Mouse (Mus musculus): ENCODE data around the gene Cd200r3. TPM values are rescaled to one million over a fixed set of nuclear protein-coding genes. Genes with fewer than 3 reads are reported as not detected.

Cd200r3 gene
- polyA plus RNA-seq, 1 experiment from 2014 or later, result 0.21 TPM

- no peak overlapping the region for H3K9ac ChIP-seq (ENCODE audit: low read depth, low read length)
- H3K4me2 ChIP-seq, result no peak overlapping the region
- no peaks in the 10 kb centered on the region for H3K36me3 ChIP-seq (ENCODE audit: control insufficient read depth, insufficient read depth, low read length)
- no peaks in the 10 kb centered on the region for H3K9me3 ChIP-seq (replicated peaks; ENCODE audit: control insufficient read depth, low read length)
- 77% methylated on average over 2 of the region's 2 CpGs for WGBS (ENCODE audit: insufficient replicate concordance)
- H3K27ac ChIP-seq (ENCODE audit: low read depth, low read length), result no peak overlapping the region
- ATAC-seq (replicated peaks; ENCODE audit: insufficient number of reproducible peaks, low FRiP score, low TSS enrichment), result no peak
- no peaks in the 10 kb centered on the region for H3K4me1 ChIP-seq (ENCODE audit: control insufficient read depth, insufficient read depth, low read length)
- H3K27me3 ChIP-seq (ENCODE audit: control insufficient read depth, insufficient read depth, low read length), result no peaks in the 10 kb centered on the region
- no peak overlapping the region for H3K4me3 ChIP-seq (ENCODE audit: low read depth, low read length)
Observed at GRCm38 (mm10) chr16:45030796-45031195, 87.3 kb downstream of the Cd200r3 start.

Other genes starting within 250 kb of the Cd200r3 start
- 7.0 and 7.4 TPM in 2 replicates for gene Nepro, start 219.4 kb upstream of the Cd200r3 start, polyA plus RNA-seq (2014; fragmentation: Nextera tagmentation; extraction: Ambion mirVana)
- gene Gtpbp8, start 197.3 kb upstream of the Cd200r3 start, polyA plus RNA-seq (2014; fragmentation: Nextera tagmentation; extraction: Ambion mirVana), result 22.2 and 24.8 TPM in 2 replicates
- 1.9 and 2.5 TPM in 2 replicates for gene Cd200r1, start 177.9 kb upstream of the Cd200r3 start, polyA plus RNA-seq (2014; fragmentation: Nextera tagmentation; extraction: Ambion mirVana)
- gene Cd200r4, start 131.9 kb upstream of the Cd200r3 start, polyA plus RNA-seq (2014; fragmentation: Nextera tagmentation; extraction: Ambion mirVana), result 0.09 and 0.18 TPM in 2 replicates
- gene Cd200r2, start 76.6 kb upstream of the Cd200r3 start, polyA plus RNA-seq (2014; fragmentation: Nextera tagmentation; extraction: Ambion mirVana), result 0.49 and 0.77 TPM in 2 replicates
- 73.9 and 80.4 TPM in 2 replicates for gene Ccdc80, start 149.7 kb downstream of the Cd200r3 start, polyA plus RNA-seq (2014; fragmentation: Nextera tagmentation; extraction: Ambion mirVana)
- gene Slc35a5, start 215.0 kb downstream of the Cd200r3 start, polyA plus RNA-seq (2014; fragmentation: Nextera tagmentation; extraction: Ambion mirVana), result 14.8 and 18.8 TPM in 2 replicates
- 34.8 and 36.8 TPM in 2 replicates for gene Atg3, start 215.1 kb downstream of the Cd200r3 start, polyA plus RNA-seq (2014; fragmentation: Nextera tagmentation; extraction: Ambion mirVana)

Measured in heart, embryonic 11.5 days (tissue).